Mouse (Mus musculus) liver, embryonic 14.5 days (tissue): ENCODE data around the gene Gm37240. TPM values are rescaled to one million over a fixed set of nuclear protein-coding genes. Genes with fewer than 3 reads are reported as not detected.

Experiments
- ATAC-seq: fragments of 200-750 bp; cut with Nextera tagmentation; 2 replicates; pipeline ENCODE4 v1.8.0; 2017; ENCODE audit warnings: moderate number of reproducible peaks, mild to moderate bottlenecking, moderate library complexity; ENCODE audit not compliant: insufficient read depth
- DNase-seq, 3 experiments: peaks; one replicate each; pipeline ENCODE4 v3.0.0-alpha.2; 2012 to 2013; ENCODE audit warnings: low read depth in 3 of 3, low spot score in 3 of 3
- H3K27ac ChIP-seq: fragments of 300-500 bp; sonication (generic); 2 replicates; pipeline ENCODE4 v1.5.1; 2014; ENCODE audit warnings: moderate library complexity, mild to moderate bottlenecking, control low read depth, inconsistent platforms
- H3K27me3 ChIP-seq: fragments of 300-500 bp; sonication (generic); 2 replicates; pipeline ENCODE4 v1.6.1; 2014; ENCODE audit warnings: mild to moderate bottlenecking, low read length, moderate library complexity; ENCODE audit not compliant: control insufficient read depth, insufficient read depth
- H3K36me3 ChIP-seq: fragments of 300-500 bp; sonication (generic); replicated peaks from 2 replicates; pipeline ENCODE4 v1.6.1; 2014; ENCODE audit warnings: low read depth; ENCODE audit not compliant: control insufficient read depth, insufficient read depth
- H3K4me1 ChIP-seq, 2 experiments: fragments of 200-500 bp in 1 of 2; fragments of 300-500 bp in 1 of 2; sonication (generic) in 1 of 2; replicated peaks; 2 replicates each; pipeline ENCODE4 v1.6.1; 2012 to 2014; ENCODE audit warnings: antibody characterized with exemption in 1 of 2, inconsistent platforms in 1 of 2, low read length in 1 of 2; ENCODE audit not compliant: control insufficient read depth in 2 of 2, insufficient read depth in 2 of 2
- H3K4me2 ChIP-seq: fragments of 300-500 bp; sonication (generic); 2 replicates; pipeline ENCODE4 v1.6.1; 2014; ENCODE audit warnings: low read depth, mild to moderate bottlenecking, control low read depth, moderate library complexity
- H3K4me3 ChIP-seq, 2 experiments: fragments of 200-500 bp in 1 of 2; fragments of 300-500 bp in 1 of 2; sonication (generic) in 1 of 2; 2 replicates each; pipeline ENCODE4 v1.5.1; 2012 to 2014; ENCODE audit warnings: low read depth in 2 of 2, low read length in 2 of 2, mild to moderate bottlenecking in 2 of 2, control low read depth in 1 of 2, inconsistent platforms in 1 of 2, moderate library complexity in 1 of 2; ENCODE audit not compliant: insufficient read depth in 1 of 2
- H3K9ac ChIP-seq: fragments of 300-500 bp; sonication (generic); replicated peaks from 2 replicates; pipeline ENCODE4 v1.6.1; 2014; ENCODE audit warnings: mild to moderate bottlenecking, control low read depth, moderate library complexity
- H3K9me3 ChIP-seq: fragments of 300-500 bp; sonication (generic); 2 replicates; pipeline ENCODE4 v1.6.1; 2016; ENCODE audit warnings: low read length, mixed read lengths; ENCODE audit not compliant: control insufficient read depth
- CTCF ChIP-seq: IDR thresholded peaks from 2 replicates; pipeline ENCODE4 v1.5.1; 2016; ENCODE audit warnings: antibody characterized with exemption, low read depth, control low read depth
- EP300 ChIP-seq: IDR thresholded peaks from 2 replicates; pipeline ENCODE4 v1.6.1; 2016; ENCODE audit warnings: antibody characterized with exemption, low read depth
- WGBS: fragments of 180-500 bp; shearing (Covaris S2); extraction: QIAGEN DNeasy Blood & Tissue Kit; methylation state at CpG from one replicate; pipeline ENCODE4 v1.1.7; 2014; ENCODE audit not compliant: insufficient replicate concordance; 5-methylcytosine and 5-hydroxymethylcytosine counted together
- polyA plus RNA-seq, 2 experiments: library from polyadenylated mRNA; depleted of rRNA in 1 of 2; stranded (reverse) in 1 of 2; unstranded in 1 of 2; fragments of >200 nt; fragmentation: Nextera tagmentation in 1 of 2; extraction: Ambion mirVana in 1 of 2; gene quantifications; 2 replicates each; pipeline versions ENCODE4 v1.2.1 to v1.2.3; 2012 to 2014

Gene Gm37240
- polyA plus RNA-seq, 2 experiments: 0.03 to 0.30 TPM

DNA sequence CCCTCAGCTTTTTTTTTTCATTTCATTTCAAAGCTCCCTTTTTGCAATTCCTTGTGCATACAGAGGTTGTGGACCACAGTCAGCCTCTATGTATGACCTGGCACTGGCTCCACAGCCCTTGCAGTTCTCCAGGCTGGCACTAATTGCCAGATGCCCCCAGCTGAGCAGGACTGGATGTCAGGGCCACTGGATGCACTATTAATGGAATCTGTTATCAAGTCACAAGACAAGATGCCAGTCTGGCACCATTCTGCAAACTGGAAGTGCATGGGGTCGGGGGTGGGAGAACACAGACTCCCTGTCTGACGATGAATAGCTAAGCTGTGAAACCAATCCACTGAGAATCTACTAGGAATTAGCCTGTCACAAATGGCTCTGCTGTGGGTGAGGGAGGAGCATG is 336.0 kb downstream of the Gm37240 start:
- no peak for DNase-seq
- WGBS: 44% methylated on average over 2 of the region's 2 CpGs
- no peak overlapping the region for H3K27ac ChIP-seq

DNA sequence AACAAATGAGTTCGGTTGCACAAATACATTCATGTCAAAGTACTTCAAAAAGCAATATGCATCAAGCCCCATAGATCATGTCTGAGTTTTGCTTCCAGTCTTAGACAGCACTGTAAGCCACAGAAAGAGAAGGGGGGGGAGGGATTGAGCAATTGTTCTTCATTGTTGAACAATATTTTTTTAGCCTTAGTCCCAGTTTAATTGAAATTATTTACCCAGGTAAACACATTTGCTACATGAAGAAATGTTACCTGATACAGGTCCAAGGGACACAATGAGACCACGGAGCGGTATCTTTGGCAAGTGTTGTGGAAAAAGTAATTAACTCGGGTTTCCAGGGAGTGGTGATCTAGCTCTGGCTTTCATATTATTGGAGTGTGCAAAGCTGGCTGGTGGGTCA is 337.0 kb downstream of the Gm37240 start:
- Histone ChIP-seq H3K36me3 (no peaks in the 10 kb centered on the region), H3K9ac (no peak overlapping the region), H3K4me2 (no peak overlapping the region), H3K4me1 (no peaks in the 10 kb centered on the region), H3K27ac (no peak overlapping the region), H3K4me3 (no peak overlapping the region), H3K9me3 (no peaks in the 10 kb centered on the region), H3K27me3 (no peaks in the 10 kb centered on the region)
- ATAC-seq: no peak
- TF ChIP-seq EP300: no peak
- no peak for TF ChIP-seq CTCF
- 66% methylated on average over 4 of the region's 4 CpGs for WGBS
- DNase-seq: no peak

More for the DNA sequence above, 336.0 kb downstream of the Gm37240 start:
- no peak for TF ChIP-seq EP300
- no peak for TF ChIP-seq CTCF
- Histone ChIP-seq H3K27me3 (no peaks in the 10 kb centered on the region), H3K4me2 (no peak overlapping the region), H3K4me3 (no peak overlapping the region), H3K36me3 (no peaks in the 10 kb centered on the region), H3K9me3 (no peaks in the 10 kb centered on the region), H3K4me1 (no peaks in the 10 kb centered on the region), H3K9ac (no peak overlapping the region)
- ATAC-seq: no peak

DNA sequence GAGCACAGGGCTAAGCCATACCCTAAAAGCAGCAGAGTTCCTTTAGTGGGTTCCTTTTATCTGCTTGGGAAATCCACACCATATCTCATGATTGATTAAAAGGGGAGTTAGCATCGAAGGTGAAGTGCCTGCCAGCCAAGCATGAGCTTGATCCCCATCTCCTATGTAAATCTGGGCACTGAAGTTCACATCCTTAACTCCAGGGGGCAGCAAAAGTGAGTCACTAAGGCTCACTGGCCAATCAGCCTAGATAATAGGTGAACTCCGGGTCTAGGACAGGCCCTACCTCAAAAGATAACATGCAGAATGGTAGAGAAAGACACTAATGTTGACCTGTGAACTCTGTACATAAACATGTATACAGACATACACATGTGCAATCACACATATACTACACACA is 343.7 kb downstream of the Gm37240 start:
- no peaks in the 10 kb centered on the region for H3K4me1 ChIP-seq
- no peak overlapping the region for H3K4me3 ChIP-seq
- no peaks in the 10 kb centered on the region for H3K9me3 ChIP-seq
- no peak overlapping the region for H3K27ac ChIP-seq
- DNase-seq (no peak), ATAC-seq (no peak)
- no peak overlapping the region for H3K9ac ChIP-seq
- no peaks in the 10 kb centered on the region for H3K36me3 ChIP-seq
- 31% methylated on average over 2 of the region's 2 CpGs for WGBS
- H3K4me2 ChIP-seq: no peak overlapping the region
- TF ChIP-seq EP300 (no peak), CTCF (peak; percentile 62)
- no peaks in the 10 kb centered on the region for H3K27me3 ChIP-seq

DNA sequence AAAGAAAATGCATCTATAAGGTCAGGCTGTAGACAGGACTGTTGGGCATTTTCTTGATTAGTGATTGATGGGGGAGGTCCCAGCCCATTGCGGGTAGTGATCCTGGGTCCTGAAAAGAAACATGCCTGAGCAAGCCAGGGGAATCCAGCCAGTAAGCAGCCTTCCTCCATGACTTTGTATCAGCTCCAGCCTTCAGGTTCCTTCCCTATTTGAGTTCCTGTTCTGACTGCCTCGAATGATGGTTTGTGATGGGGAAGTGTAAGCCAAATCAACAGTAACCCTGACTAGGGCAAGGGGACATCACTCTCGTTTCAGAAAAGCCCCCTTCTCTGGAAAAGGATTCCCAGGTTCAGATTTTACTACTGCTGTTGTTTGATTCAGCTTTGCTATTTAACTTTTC is 344.6 kb downstream of the Gm37240 start:
- no peak for DNase-seq
- no peaks in the 10 kb centered on the region for H3K4me1 ChIP-seq
- H3K9ac ChIP-seq: no peak overlapping the region
- no peak overlapping the region for H3K4me3 ChIP-seq
- 12% methylated on average over 3 of the region's 3 CpGs for WGBS
- no peak overlapping the region for H3K27ac ChIP-seq
- TF ChIP-seq EP300 (no peak), CTCF (no peak)
- no peaks in the 10 kb centered on the region for H3K36me3 ChIP-seq
- no peak overlapping the region for H3K4me2 ChIP-seq
- H3K27me3 ChIP-seq: no peaks in the 10 kb centered on the region
- H3K9me3 ChIP-seq: no peaks in the 10 kb centered on the region
- no peak for ATAC-seq

DNA sequence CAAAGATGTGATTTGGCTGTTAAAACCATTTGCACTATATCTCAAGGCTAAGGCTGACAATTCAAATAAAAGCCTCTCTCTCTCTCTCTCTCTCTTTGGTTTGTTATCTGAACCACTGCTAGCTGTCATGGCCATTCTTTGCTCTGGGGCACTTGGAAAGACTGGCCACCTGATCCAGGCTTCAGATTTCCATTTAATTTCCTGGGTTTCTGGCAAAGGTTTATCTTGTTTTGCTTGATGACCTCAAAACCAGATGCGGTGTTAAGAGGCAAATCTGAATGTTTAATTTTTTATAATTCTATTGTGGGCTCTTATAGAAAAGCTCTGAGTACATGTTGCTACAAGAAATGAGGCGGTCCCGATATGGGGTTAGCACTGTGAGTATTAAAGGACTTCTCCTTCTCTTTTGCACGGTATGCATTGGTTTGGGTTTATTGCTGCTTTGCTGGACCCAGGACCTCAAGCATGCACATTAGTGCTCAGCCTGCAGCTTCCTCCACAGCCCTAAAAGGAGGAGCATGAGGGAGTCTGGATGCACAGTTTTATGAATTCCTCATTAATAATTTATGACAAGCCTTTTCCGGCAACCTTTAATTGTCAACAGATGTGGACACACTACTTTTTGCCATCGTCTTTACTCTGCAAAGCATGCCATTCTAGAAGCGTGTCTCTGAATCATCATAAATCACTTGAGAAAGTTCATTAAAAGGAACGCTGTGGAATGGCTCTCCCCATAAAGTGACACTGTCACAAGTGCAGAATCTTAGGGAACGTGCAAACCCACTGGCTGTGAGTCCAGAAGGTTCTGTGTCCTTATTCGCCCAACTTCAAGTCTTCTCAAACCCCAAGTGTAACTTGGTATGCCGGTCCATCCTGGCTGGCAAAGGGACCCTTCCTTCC is 351.4 kb downstream of the Gm37240 start:
- H3K4me3 ChIP-seq: no peak overlapping the region
- no peak for TF ChIP-seq EP300
- no peak for TF ChIP-seq CTCF
- no peak for ATAC-seq

More for the DNA sequence above, 351.4 kb downstream of the Gm37240 start:
- 66% methylated on average over 11 of the region's 11 CpGs for WGBS
- Histone ChIP-seq H3K36me3 (no peaks in the 10 kb centered on the region), H3K4me1 (no peaks in the 10 kb centered on the region), H3K9me3 (no peaks in the 10 kb centered on the region), H3K9ac (no peak overlapping the region), H3K4me2 (no peak overlapping the region), H3K27me3 (no peaks in the 10 kb centered on the region), H3K27ac (no peak overlapping the region)
- no peak for DNase-seq
